Mouse (Mus musculus) left cerebral cortex, postnatal 36 days (tissue): ENCODE data around the gene Cspg5. TPM values are rescaled to one million over a fixed set of nuclear protein-coding genes. Genes with fewer than 3 reads are reported as not detected.

Experiments
- DNase-seq, 2 experiments: peaks; one replicate each; pipeline ENCODE4 v3.0.0; 2021 to 2022; ENCODE audit warnings: low spot score in 2 of 2, mixed read lengths in 1 of 2
- intact Hi-C: fragments of 180-260 bp; cut with DNase I; formaldehyde crosslinking; loops from one replicate; pipeline ENCODE4 v1.15.1; 2025
- total RNA-seq, 2 experiments: library from RNA; stranded (reverse); gene quantifications; 2 replicates each; pipeline ENCODE4 v1.2.3; 2021

The Cspg5 gene
- total RNA-seq, 2 experiments from 2014 or later = 363 to 430 TPM

DNA sequence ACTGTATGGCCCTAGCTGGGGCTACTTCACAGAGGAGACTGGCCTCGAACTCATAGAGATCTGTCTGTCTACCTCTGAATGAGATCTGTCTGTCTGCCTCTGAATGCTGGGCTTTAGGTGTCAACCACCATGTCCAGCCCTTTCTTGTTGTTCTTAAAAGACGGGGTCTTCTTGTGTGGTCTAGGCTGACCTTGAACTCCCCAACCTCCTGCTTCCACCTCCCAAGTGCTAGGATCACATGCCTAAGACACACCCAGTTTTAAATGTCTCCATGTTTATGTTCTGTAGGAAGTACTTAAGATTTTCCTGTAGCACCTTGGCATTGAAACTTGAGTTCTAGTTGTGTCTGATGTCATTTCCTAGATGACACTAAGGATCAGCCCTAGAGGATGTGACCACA lies 5.3 kb downstream of the Cspg5 start:
- DNase-seq = no peak

DNA sequence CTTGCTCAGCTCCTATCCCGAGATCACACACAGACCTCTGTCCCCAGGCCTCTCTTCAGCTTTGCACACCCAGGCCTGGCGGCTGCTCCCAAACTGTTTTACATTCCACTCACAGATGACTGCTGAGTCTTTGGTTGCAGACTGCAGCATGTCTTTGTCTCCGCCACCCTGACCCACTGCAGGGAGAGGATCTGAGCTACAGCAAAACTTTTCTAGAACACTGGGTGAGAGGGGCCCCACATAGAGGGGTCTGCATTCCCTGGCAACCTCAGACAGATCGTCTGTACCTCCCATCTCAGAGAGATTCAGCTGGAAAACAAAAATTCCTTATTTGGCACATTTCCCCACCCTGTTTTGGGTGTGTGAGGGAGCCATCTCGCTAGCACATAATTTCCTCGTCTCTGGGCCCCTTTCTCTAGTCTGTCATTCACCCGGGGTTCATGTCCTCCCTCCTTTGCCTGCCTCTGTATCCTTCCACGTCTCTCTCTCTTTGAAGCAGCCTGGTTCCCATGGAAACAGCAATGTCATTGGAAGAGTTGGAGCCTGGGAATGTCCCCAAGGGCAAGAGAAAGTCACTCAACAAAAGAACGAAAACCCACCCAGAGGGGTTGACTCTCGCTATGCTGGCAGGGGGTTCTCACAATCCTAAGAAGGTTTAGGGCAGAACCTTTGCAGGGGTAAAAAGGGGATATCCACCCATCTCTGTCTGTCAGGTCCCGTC lies 6.4 kb downstream of the Cspg5 start:
- DNase-seq = peak; percentile 58 to 62
- intact Hi-C loops = loop anchor here (5.0 kb wide), 1 partner anchor 42 kb away; no protein-coding TSS in a partner anchor

More for the DNA sequence above, 5.3 kb downstream of the Cspg5 start:
- intact Hi-C loops = loop anchor here (5.0 kb wide), 1 partner anchor 43 kb away; no protein-coding TSS in a partner anchor

DNA sequence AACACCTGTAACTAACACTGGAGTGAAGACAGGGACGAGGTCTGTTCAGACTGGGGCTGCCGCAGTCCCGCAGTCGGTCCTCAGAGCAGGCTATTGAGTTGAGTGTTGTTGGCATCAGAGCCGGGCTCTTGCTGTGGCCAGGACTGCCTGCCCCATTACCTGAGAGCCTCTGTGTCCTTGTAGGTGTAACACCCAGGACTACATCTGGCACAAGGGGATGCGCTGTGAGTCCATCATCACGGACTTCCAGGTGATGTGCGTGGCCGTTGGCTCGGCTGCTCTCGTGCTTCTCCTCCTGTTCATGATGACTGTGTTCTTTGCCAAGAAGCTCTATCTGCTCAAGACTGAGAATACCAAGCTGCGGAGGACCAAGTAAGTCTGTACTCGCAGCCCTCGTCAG lies 7.2 kb downstream of the Cspg5 start:
- intact Hi-C loops = no loop called here
- DNase-seq = peak; percentile 32 to 36

DNA sequence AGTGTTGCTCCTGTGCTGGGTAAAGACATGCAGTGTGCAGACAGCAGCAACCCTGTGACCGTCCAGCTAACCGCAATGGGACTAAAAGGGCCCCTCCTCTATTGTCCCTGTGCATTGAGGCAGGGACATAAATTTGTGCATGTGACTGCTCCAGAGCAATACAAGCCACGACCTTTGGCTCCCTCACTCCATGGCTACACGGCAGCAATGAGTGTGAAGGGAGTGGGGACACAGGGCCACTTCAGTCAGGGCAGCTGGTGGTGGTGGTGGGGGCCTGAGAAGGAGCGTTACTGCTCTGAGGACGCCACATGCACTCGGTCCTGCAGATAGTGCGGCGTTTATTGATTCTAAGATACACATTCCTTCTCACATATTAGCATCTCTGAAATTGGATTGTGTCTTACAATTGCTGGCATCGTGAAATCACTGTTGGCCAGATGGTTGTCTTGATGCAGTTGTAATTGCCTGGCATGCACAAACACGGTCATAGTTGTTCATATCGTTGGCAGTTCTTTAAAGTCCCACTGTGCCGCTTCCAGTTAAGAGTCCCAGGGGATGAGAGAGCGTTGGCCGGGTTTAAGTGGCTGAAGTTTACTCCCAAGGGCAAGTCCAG lies 11.9 kb downstream of the Cspg5 start:
- intact Hi-C loops = no loop called here
- DNase-seq = no peak

DNA sequence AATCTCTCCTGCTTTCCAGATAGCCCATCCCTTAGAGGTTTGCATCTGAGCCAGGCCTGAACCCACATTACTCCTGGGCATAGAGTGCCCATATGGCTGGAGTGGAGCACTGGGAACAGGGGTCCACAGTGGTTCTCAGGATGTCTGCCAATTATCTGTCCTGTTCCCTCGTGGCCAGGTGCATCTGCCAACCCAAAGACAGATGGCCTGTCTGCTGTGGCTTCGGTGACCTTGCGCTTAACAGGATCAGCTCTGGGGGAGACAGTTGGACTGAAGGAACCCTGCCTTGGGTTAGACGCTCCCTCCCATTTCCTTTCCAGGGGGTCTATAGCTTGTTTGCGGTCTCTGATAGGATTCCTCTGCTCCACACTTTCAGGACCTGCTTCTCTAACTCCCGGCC lies 15.1 kb downstream of the Cspg5 start:
- intact Hi-C loops = no loop called here
- no peak for DNase-seq

DNA sequence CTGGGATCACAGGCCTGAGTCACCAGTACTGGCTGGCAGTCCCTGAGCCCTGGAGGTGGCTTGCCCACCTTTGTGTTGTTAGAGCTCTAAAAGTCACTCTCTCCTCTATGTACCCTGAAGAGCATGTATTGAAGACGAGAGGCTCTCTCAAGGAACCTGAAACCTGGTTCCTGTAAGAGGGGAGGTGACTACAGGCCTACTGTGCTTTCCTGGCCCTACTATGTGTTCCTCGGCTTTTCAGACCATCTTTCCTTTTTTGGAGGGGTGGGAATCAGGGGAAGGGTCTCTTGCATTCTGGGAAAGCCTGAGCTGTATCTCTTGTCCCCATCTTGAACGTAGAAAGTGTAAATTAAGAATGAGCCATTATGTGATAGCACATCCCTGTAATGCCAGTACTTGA lies 15.5 kb downstream of the Cspg5 start:
- no peak for DNase-seq
- intact Hi-C loops = no loop called here

DNA sequence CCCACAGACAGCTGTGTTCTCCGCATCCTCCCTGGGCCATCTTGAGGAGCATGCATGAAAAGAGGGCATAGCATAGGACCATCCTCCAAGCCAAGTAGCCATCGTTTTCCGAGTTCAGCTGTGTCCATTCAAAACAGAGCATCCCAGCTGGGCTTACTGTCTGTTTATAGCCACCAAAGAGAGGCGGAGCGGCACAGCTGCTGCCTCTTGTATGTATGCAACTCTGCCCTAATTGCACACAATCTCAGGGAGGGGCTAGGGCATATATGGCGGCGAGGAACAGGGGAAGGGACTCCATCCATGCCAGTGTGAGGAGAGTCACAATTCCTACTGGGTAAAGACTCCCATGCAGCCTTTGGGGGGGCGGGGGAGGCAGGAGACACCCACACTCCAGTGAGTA lies 19.6 kb downstream of the Cspg5 start:
- DNase-seq = no peak
- intact Hi-C loops = no loop called here

DNA sequence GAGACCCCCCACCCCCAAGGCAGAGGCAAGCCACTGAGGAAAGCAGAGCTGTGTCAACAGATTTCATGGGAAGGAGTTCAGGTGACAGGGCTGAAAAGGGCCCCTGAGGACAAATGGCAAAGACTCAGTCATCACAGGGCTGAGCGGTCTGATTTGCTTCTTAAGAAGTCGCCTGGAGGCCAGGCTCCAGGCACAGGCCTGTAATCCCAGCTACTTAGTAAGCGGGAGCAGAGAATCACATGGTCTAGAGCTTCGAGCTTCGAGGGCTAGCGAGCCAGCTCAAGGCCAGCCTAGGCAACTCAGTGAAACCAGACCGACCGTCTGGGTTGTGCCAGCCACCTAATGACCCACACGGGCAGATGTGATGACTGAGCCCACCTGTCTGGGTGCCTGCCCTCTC lies 21.4 kb downstream of the Cspg5 start:
- intact Hi-C loops = no loop called here
- no peak for DNase-seq

DNA sequence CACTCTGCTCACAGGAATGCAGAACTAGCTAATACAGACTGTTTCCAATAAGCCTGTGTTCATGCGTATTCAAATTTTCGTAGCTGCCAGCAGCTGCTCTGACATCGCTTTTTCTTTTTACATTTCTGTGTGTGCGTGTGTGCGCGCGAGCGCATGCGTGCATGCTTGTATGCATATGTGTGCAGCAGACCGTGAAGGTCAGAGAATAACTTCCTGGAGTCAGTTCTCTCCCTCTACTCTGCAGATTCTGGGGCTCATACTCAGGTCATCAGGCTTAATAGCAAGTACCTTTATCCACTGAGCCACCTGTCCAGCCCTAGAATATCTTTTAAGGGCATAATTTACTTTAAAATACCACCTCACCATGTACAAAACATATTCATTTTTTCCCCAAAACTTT lies 24.8 kb downstream of the Cspg5 start:
- intact Hi-C loops = no loop called here
- DNase-seq = no peak

DNA sequence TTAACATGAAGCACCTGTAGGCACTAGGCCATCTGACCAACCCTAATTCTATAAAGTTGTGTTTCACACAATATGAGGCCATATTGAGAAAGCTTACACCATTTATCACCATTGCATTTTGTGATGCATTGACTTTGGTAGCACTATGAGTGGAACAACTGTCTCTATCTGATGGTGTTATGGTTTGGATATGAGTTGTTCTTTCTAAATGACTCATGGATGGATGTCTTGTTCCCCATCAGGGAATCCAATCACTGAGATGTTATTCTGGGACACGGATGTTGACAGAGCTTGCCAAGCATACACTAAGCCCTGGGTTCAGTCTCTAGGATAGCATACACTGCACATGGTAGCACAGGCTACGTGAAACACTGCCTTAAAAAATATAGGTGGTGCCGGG lies 28.7 kb downstream of the Cspg5 start:
- intact Hi-C loops = no loop called here

DNA sequence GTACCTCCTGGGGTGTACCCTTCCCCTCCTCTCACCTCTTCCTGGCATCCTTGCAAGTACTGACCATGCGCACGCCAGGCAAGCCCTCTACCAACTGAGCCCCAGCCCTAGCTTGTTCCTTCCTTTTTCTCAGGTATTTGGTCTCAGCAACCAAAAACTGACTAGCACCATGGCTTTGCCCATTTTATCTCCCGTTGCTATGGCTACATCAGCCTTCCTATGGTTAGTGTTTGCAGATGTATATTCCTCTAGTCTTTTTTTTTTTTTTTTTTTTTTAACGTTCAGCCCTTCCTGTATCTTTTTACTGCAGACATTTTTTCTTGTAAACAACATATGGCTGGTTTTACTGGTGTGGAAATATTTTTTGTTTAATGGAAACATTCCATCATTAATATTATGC lies 29.9 kb downstream of the Cspg5 start:
- intact Hi-C loops = no loop called here
- no peak for DNase-seq

More for the DNA sequence above, 28.7 kb downstream of the Cspg5 start:
- DNase-seq = no peak

DNA sequence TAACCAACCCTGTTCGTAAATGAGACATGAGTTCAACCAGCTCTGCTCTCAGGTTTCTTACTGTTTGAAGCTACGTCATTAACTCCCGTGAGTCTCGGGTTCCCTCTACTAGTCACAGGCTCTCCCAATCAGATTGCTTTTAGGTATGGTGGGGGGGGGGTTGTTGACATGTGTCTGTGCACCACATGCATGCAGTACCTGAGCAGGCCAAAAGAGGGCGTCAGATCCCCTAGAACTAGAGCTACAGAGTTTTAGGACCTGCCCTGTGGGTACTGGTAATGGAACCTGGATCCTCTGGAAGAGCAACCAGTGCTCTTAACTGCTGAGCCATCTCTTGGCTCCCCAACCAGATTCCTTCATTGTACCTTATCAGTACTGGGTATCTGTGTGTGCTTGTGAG lies 32.3 kb downstream of the Cspg5 start:
- no peak for DNase-seq
- intact Hi-C loops = no loop called here

DNA sequence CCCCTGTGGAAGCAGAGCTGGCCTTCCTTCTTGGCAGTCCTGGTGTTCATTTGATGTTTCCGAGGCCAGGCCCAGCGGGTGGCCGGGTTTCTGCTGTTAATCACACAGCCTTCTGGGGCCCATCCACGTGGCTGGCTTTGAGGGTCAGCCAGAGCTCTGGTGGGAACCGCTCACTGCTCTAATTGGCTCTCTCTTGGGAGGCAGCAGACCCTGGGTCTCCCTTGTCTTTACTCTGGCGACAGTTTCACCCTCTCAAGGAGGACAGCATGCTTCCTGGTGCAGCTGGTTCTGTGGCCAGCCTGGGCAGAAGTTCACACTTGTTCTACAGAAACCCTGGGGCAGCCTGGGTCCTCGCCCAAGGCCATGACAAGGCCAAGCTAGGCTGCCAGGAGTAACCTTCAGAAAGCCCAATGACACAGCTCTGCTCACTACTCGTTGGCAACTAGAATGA lies 33.9 kb downstream of the Cspg5 start:
- DNase-seq = peak; percentile 49 to 51
- intact Hi-C loops = no loop called here

DNA sequence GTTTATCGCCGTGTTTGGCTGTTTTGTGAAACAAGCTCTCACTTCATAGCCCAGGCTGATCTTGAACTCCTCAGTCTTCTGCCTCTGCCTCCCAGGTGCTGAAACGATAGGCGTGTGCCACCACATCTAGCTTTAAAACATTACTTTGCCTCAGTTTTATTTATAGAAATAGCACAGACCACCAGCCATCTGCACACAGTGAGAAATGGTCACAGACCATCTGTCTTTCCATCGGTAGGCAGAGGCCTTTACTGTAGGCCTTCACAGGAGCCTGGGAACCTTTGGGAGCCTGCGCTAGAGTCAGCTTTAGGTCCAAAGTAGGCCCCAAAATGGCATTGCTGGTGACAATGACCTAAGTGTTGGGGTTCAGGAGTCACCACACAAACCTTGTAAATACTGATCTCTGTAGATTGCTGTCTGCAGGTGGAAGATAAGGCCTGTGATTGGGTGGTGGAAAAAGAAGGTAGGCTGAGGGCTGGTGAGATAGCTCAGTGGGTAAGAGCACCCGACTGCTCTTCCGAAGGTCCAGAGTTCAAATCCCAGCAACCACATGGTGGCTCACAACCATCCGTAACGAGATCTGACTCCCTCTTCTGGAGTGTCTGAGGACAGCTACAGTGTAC lies 40.6 kb downstream of the Cspg5 start:
- intact Hi-C loops = no loop called here
- no peak for DNase-seq

DNA sequence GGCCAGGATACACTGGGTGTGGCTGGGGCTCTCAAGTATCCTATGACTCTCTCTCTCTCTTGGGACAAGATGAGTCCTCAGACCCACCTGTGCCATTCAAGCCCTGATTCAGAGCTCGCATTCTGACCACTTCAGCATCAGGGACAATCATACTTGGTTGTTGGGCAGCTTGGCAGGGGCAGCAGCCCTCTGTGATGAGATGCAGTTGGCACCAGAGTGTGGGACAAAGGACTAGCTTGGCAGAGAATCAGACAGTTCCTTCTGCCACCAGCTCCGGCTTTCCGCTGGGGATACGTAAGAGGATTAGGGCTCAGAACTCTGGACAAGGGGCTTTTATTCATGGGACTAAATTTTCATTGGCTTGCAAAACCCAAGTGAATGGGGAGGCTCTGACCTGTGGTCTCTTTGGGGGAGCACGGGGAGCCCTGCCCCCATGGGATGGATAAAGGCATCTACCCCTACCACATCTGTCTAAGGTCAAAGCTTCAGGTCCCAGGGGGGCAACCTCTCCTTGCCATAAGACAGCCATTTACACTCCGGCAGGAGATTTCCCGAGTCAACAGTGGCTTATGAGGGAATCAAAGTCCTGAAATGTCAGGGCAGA lies 43.8 kb downstream of the Cspg5 start:
- DNase-seq = peak in 1 of 2 experiments; percentile 43
- intact Hi-C loops = no loop called here

DNA sequence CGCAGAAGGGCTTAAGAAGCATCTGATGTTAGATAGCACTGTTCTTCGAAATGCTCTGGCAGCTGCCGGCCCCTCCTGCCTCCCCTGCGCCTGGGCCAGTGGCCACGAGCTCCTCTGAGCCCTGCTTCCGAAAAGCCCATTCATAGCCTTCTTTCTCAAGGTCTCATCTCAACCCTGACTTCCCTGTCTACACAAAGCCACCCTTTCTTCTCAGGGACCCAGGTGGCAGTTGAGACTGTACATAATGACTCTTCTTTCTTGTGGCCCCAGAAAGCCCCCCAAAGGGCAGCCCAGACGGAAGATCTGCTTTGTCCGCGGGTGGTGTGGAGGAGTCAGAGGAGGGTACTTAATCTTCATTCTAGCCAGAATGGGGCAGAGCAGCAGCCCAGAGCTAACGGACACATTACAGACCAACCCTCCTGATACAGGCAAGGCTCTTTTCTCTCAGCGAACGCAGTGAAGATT lies 49.7 kb downstream of the Cspg5 start:
- intact Hi-C loops = loop anchor here (5.0 kb wide), 1 partner anchor 46 kb away; no protein-coding TSS in a partner anchor
- peak; percentile 32 to 33 for DNase-seq

DNA sequence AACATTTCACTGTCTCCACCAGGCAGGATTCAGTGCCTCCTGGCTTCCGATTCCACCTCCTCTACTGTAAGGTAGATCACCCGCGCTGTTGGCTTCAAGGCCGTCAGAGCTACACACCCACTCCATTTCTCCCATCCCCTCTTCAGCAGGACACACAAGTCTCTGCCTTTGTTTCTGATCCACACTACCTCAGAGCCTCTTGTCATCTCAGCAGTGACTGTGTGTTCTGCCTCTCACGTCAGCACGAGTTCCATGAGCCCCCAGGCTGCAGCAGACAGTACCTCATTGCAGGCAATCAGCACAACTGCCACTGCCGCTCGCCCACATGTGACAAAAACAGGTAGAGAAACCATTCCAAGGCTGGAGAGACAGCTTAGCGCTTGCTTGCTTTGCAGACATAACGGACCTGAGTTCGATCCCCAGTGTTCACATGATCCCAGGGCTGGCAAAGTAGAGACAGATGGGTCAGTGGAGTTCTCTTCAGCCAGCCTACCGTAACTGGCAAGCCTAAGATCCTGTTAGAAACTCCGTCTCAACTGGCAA lies 50.4 kb downstream of the Cspg5 start:
- intact Hi-C loops = loop anchor here (5.0 kb wide), 1 partner anchor 47 kb away; no protein-coding TSS in a partner anchor
- peak; percentile 49 to 56 for DNase-seq

DNA sequence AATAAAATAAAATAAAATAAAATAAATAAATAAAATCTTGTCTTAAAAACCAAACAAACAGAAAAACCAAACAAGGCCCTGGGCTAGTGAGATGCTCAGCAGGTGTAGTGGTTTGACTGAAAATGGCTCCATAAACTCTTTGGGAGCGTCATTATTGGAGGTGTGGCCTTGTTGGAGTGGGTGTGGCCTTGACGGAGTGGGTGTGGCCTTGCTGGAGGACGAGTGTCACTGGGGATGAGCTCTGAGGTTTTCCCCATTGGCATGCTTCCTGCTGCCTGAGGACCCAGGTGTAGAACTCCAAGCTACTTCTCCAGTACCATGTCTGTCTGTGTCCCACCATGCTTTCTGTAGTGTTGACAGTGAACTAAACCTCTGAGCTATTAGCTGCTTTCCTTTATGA lies 51.2 kb downstream of the Cspg5 start:
- intact Hi-C loops = loop anchor here (5.0 kb wide), 3 partner anchors 47 to 192 kb away; no protein-coding TSS in a partner anchor
- no peak for DNase-seq

DNA sequence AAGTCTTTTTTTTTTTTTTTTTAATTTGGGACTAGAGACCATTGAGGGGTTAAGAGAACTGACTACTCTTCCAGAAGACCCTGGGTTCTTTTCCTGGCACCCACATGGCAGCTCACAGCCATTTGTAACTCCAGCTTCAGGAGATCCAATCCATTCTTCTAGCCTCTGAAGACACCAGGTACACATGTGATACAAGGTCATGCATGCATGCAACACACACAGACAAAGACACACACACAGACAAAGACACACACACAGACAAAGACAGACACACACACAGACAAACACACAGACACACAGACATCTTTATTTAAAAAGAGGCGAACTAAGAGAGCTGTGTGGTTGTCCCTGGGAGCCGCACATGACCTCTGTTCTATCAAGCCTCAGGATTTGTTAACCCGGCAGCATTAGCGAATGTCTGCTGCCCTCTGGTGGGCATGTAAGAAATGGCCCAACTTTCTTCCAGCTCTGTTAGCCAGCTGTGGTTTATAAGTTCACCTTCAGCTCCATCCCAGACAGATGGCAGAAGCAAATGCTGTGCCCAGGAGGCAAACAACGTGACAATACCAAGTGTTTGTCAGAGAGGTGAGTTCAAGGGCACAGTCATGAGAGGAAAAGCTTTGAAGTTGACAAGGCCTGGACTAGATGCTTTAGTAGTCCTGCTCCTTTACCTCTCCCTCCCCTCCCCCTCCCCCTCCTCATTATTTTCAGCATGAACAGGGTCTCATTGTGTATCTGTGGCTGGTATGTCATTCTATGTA lies 53.5 kb downstream of the Cspg5 start:
- DNase-seq = peak; percentile 76 to 81
- intact Hi-C loops = loop anchor here (5.0 kb wide), 2 partner anchors 90 to 195 kb away; no protein-coding TSS in a partner anchor
